Mouse (Mus musculus) CH12.LX (cell line): ENCODE measurements at regions not wholly inside any gene's neighbourhood (a gene's known extent, or its start where the extent isn't known, plus 50 kb on each side); places are given as distances from the start of the nearest gene placed in this dataset.

Experiments
- DNase-seq: peaks from one replicate; pipeline ENCODE4 v3.0.0-alpha.2; 2013; ENCODE audit errors: extremely low read depth
- H3K27ac ChIP-seq: 2 replicates; pipeline ENCODE4 v1.5.1; 2012; ENCODE audit warnings: low read depth, mild to moderate bottlenecking, control low read depth, moderate library complexity; ENCODE audit not compliant: insufficient read depth
- H3K27me3 ChIP-seq: replicated peaks from 2 replicates; pipeline ENCODE3; 2012; ENCODE audit warnings: inconsistent platforms
- H3K36me3 ChIP-seq, 2 experiments: replicated peaks in 1 of 2; 2 replicates each; pipeline versions ENCODE3 to v1.6.1; 2012; ENCODE audit warnings: inconsistent platforms in 1 of 2, low read length in 1 of 2, mild to moderate bottlenecking in 1 of 2, mixed read lengths in 1 of 2, moderate library complexity in 1 of 2; ENCODE audit not compliant: control insufficient read depth in 1 of 2, insufficient read depth in 1 of 2
- H3K4me1 ChIP-seq, 2 experiments: 2 replicates each; pipeline ENCODE4 v1.6.1; 2012; ENCODE audit warnings: inconsistent platforms in 1 of 2, moderate library complexity in 1 of 2; ENCODE audit not compliant: insufficient read depth in 2 of 2, control insufficient read depth in 1 of 2
- H3K4me2 ChIP-seq: 2 replicates; pipeline ENCODE4 v1.6.1; 2012; ENCODE audit warnings: low read depth, mild to moderate bottlenecking, control low read depth; ENCODE audit not compliant: poor library complexity, insufficient read depth, severe bottlenecking
- H3K4me3 ChIP-seq, 3 experiments: fragments of 150-350 bp in 1 of 3; sonication (generic) in 1 of 3; replicated peaks in 1 of 3; 2 replicates each; pipeline versions ENCODE3 to v1.5.1; 2011 to 2012; ENCODE audit warnings: low read depth in 2 of 3, low read length in 2 of 3, mild to moderate bottlenecking in 2 of 3, moderate library complexity in 2 of 3, control low read depth in 1 of 3, improper control_type of control experiment in 1 of 3, inconsistent platforms in 1 of 3, mixed read lengths in 1 of 3; ENCODE audit not compliant: poor library complexity in 1 of 3
- H3K79me2 ChIP-seq: replicated peaks from 2 replicates; pipeline ENCODE4 v1.6.1; 2012; ENCODE audit warnings: mild to moderate bottlenecking, moderate library complexity; ENCODE audit not compliant: control insufficient read depth, poor library complexity, insufficient read depth, severe bottlenecking; ENCODE audit errors: extremely low read depth
- H3K9ac ChIP-seq: 2 replicates; pipeline ENCODE4 v1.6.1; 2012; ENCODE audit warnings: low read depth, mild to moderate bottlenecking, control low read depth, moderate library complexity; ENCODE audit not compliant: insufficient read depth
- H3K9me3 ChIP-seq: replicated peaks from 2 replicates; pipeline ENCODE3; 2012; ENCODE audit warnings: low read length, inconsistent platforms, mixed read lengths
- BHLHE40 ChIP-seq: IDR thresholded peaks from 2 replicates; pipeline ENCODE4 v1.6.1; 2011; ENCODE audit warnings: mild to moderate bottlenecking, low read depth, low read length, improper control_type of control experiment
- CHD2 ChIP-seq: IDR thresholded peaks from 2 replicates; pipeline ENCODE4 v1.6.1; 2011; ENCODE audit warnings: low read length, improper control_type of control experiment
- E2F4 ChIP-seq: IDR thresholded peaks from 2 replicates; pipeline ENCODE4 v1.6.1; 2011; ENCODE audit warnings: low read depth, low read length, improper control_type of control experiment; ENCODE audit not compliant: insufficient replicate concordance
- ELF1 ChIP-seq: IDR thresholded peaks from 2 replicates; pipeline ENCODE4 v1.6.1; 2014; ENCODE audit warnings: low read depth, mild to moderate bottlenecking, inconsistent platforms, low read length, improper control_type of control experiment
- EP300 ChIP-seq: IDR thresholded peaks from 2 replicates; pipeline ENCODE4 v1.6.1; 2011; ENCODE audit warnings: low read length, improper control_type of control experiment
- ETS1 ChIP-seq: conservative IDR thresholded peaks from 2 replicates; pipeline ENCODE4 v1.6.1; 2012; ENCODE audit warnings: low read depth, mild to moderate bottlenecking, inconsistent platforms, low read length, improper control_type of control experiment, moderate library complexity
- GABPA ChIP-seq: IDR thresholded peaks from 2 replicates; pipeline ENCODE4 v1.6.1; 2012; ENCODE audit warnings: low read depth, low read length, improper control_type of control experiment, inconsistent platforms; ENCODE audit not compliant: insufficient replicate concordance
- HCFC1 ChIP-seq: IDR thresholded peaks from 2 replicates; pipeline ENCODE4 v1.6.1; 2012; ENCODE audit warnings: low read depth, mild to moderate bottlenecking, inconsistent platforms, low read length, improper control_type of control experiment
- IRF4 ChIP-seq: IDR thresholded peaks from 2 replicates; pipeline ENCODE4 v1.6.1; 2014; ENCODE audit warnings: low read depth, mild to moderate bottlenecking, inconsistent platforms, low read length, improper control_type of control experiment
- JUN ChIP-seq: IDR thresholded peaks from 2 replicates; pipeline ENCODE4 v1.6.1; 2011; ENCODE audit warnings: low read depth, mild to moderate bottlenecking, low read length, improper control_type of control experiment, moderate library complexity; ENCODE audit not compliant: insufficient read depth
- JUND ChIP-seq: conservative IDR thresholded peaks from 2 replicates; pipeline ENCODE4 v1.6.1; 2011; ENCODE audit warnings: low read depth, low read length, improper control_type of control experiment
- MEF2A ChIP-seq: IDR thresholded peaks from 2 replicates; pipeline ENCODE4 v1.6.1; 2014; ENCODE audit warnings: low read depth, mild to moderate bottlenecking, inconsistent platforms, low read length, improper control_type of control experiment, borderline replicate concordance
- MYC ChIP-seq: IDR thresholded peaks from 2 replicates; pipeline ENCODE4 v1.6.1; 2011; ENCODE audit warnings: low read depth, mild to moderate bottlenecking, improper control_type of control experiment, low read length
- NELFE ChIP-seq: IDR thresholded peaks from 2 replicates; pipeline ENCODE4 v1.6.1; 2011; ENCODE audit warnings: low read depth, low read length, improper control_type of control experiment
- RAD21 ChIP-seq: IDR thresholded peaks from 2 replicates; pipeline ENCODE4 v1.6.1; 2011; ENCODE audit warnings: low read depth, mild to moderate bottlenecking, low read length, improper control_type of control experiment, moderate library complexity
- RCOR1 ChIP-seq: conservative IDR thresholded peaks from 2 replicates; pipeline ENCODE4 v1.6.1; 2012; ENCODE audit warnings: low read depth, mild to moderate bottlenecking, inconsistent platforms, low read length, improper control_type of control experiment
- SIN3A ChIP-seq: IDR thresholded peaks from 2 replicates; pipeline ENCODE4 v1.6.1; 2012; ENCODE audit warnings: low read length, improper control_type of control experiment, inconsistent platforms
- SMC3 ChIP-seq: IDR thresholded peaks from 2 replicates; pipeline ENCODE4 v1.6.1; 2011; ENCODE audit warnings: low read depth, low read length, improper control_type of control experiment
- TCF12 ChIP-seq: IDR thresholded peaks from 2 replicates; pipeline ENCODE4 v1.6.1; 2014; ENCODE audit warnings: low read depth, mild to moderate bottlenecking, inconsistent platforms, low read length, improper control_type of control experiment
- USF1 ChIP-seq: IDR thresholded peaks from 2 replicates; pipeline ENCODE4 v1.6.1; 2014; ENCODE audit warnings: low read depth, mild to moderate bottlenecking, inconsistent platforms, low read length, improper control_type of control experiment
- USF2 ChIP-seq: conservative IDR thresholded peaks from 2 replicates; pipeline ENCODE4 v1.6.1; 2011; ENCODE audit warnings: low read depth, low read length, improper control_type of control experiment
- ZMIZ1 ChIP-seq: IDR thresholded peaks from 2 replicates; pipeline ENCODE4 v1.6.1; 2012; ENCODE audit warnings: low read depth, mild to moderate bottlenecking, inconsistent platforms, low read length, improper control_type of control experiment
- ZNF384 ChIP-seq: IDR thresholded peaks from 2 replicates; pipeline ENCODE4 v1.6.1; 2012; ENCODE audit warnings: low read depth, low read length, improper control_type of control experiment, inconsistent platforms
- dilution Hi-C: fragments of 300-500 bp; cut with MboI; formaldehyde crosslinking; loops from 2 replicates; pipeline ENCODE4 v1.14.3; 2020; ENCODE audit warnings: low sequenced_read_pairs; ENCODE audit not compliant: extremely low pct_unique_long_range_greater_than_20kb, extremely low pct_ligation_motif_present
- in situ Hi-C: fragments of 300-500 bp; cut with MboI; formaldehyde crosslinking; loops from 3 replicates; pipeline ENCODE4 v1.14.3; 2019; ENCODE audit warnings: low sequenced_read_pairs, low pct_ligation_motif_present, low pct_unique_long_range_greater_than_20kb, mixed read lengths

- no peak overlapping the region for H3K27ac ChIP-seq
- no peak overlapping the region for H3K4me3 ChIP-seq
- dilution Hi-C loops = no loop called here
- H3K9ac ChIP-seq = no peak overlapping the region
- H3K27me3 ChIP-seq = no peaks in the 10 kb centered on the region
- no peak overlapping the region for H3K4me2 ChIP-seq
- in situ Hi-C loops = no loop called here
- no peaks in the 10 kb centered on the region for H3K36me3 ChIP-seq
- H3K4me1 ChIP-seq = no peaks in the 10 kb centered on the region
- TF ChIP-seq GABPA (no peak), ETS1 (no peak), TCF12 (no peak), RAD21 (no peak), JUN (no peak), EP300 (no peak), HCFC1 (no peak), USF2 (no peak), ELF1 (no peak), BHLHE40 (no peak)
- TF ChIP-seq, all 38 proteins: peak for 0
- Histone ChIP-seq H3K79me2 (no peaks in the 10 kb centered on the region), H3K9me3 (no peaks in the 10 kb centered on the region)
- no peak for DNase-seq
Measured at GRCm38 (mm10) chr13:25808564-25809253, 538.4 kb upstream of the Nrsn1 start.

GRCm38 (mm10) chr13:25793216-25793803 is 523.0 kb upstream of the Nrsn1 start:
- TF ChIP-seq SMC3 = no peak
- no peak for TF ChIP-seq CHD2
- TF ChIP-seq MEF2A = no peak
- no peak for TF ChIP-seq ZMIZ1
- TF ChIP-seq JUND = no peak
- no peak for TF ChIP-seq USF1
- no peak for TF ChIP-seq MYC
- no peak for TF ChIP-seq SIN3A
- TF ChIP-seq GABPA = no peak
- TF ChIP-seq ELF1 = no peak
- TF ChIP-seq RCOR1 = no peak
- no peak for TF ChIP-seq IRF4
- TF ChIP-seq E2F4 = no peak
- TF ChIP-seq NELFE = no peak
- no peak for TF ChIP-seq TCF12
- TF ChIP-seq ZNF384 = no peak
- no peak for TF ChIP-seq RAD21

More at GRCm38 (mm10) chr13:25793216-25793803, 523.0 kb upstream of the Nrsn1 start:
- H3K27me3 ChIP-seq = no peaks in the 10 kb centered on the region
- DNase-seq = no peak
- in situ Hi-C loops (no loop called here), dilution Hi-C loops (no loop called here)
- H3K9me3 ChIP-seq = no peaks in the 10 kb centered on the region
- H3K27ac ChIP-seq = no peak overlapping the region
- H3K4me3 ChIP-seq = no peak overlapping the region
- H3K79me2 ChIP-seq = no peaks in the 10 kb centered on the region
- H3K36me3 ChIP-seq = no peaks in the 10 kb centered on the region
- H3K4me2 ChIP-seq = no peak overlapping the region
- peaks cover 0 to 6% of the 10 kb centered on the region in 2 experiments; a peak in 2 of 4 replicates for H3K4me1 ChIP-seq
- H3K9ac ChIP-seq = no peak overlapping the region
